Mouse (Mus musculus): ENCODE data around the gene Zmym2.

The Zmym2 gene

DNA sequence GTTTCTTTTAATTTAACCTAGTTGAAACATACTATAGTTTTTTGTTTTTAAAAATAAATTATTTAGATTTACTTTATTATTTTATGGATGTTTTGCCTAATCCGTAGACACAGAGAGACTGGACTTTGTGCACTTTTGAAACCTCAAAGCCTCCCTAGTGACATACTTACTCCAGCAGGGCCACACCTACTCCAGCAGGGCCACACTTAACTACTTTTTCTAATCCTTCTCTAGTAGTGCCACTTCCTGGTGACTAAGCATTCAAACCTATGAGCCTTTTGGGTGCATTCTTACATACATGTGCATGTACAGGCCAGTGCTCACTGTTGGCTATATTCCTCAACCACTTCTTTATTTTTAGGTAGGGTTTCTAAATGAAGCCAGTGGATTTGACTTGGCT lies 19.2 kb downstream of the Zmym2 start:
- no peak for DNase-seq (ENCODE audit: low read depth, low spot score)

DNA sequence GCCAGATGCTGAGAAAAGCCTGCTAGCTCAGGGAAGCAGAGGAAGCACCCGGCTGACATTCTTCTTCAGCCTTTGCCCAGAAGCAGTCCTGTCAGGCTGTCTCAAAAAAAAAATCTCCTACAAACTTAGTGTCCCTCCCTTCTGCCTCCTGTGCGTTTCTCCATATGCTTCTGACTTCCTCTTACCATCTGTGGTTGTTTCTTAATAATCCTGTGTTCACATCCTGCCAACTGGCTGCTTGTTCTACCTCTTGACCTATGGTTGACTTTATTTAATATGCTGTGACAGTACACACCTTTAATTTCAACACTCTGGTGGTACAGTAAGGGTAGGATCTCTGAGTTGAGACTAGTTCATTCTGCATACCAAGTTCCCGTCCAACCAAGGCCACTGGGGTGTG lies 32.1 kb downstream of the Zmym2 start:
- DNase-seq (ENCODE audit: low read depth, low spot score): no peak

DNA sequence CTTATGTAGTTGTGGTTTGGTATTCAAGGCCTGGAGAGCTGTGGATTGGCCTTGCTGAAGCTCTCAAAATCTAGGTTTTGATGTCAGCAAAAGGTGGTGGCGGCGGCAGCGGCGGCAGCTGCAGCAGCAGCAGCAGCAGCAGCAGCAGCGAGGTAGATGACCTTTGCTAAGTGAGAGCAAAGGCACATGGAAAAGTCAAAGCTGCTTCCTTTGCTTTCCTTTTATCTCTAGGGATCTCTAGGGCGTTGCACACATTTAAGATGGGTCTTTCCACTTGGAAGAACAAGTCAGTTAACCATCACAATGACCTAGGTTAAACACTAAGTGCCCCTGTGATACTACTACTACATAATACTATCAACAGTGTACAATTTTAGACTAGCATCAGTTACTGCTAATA lies 49.0 kb downstream of the Zmym2 start:
- peak; percentile 55 for DNase-seq (ENCODE audit: low read depth, low spot score)

DNA sequence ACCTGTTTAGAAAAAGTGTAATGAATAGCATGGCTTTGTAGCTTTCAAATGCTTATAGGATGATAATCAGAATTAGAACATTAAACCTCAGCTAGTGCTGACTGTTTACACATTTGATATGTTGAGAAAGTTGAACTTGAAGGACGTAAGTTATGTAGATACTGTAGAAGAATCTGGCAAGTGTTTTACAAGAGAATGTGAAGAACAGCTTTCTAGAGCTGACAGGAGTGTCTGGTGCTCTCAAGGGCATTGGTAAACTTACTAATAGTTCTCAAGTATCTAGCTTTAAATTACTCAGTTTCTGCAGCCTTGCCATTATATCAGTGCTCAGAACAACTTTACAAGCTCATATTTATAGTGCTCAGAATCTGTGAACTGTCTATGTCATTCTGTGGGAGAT lies 53.5 kb downstream of the Zmym2 start:
- DNase-seq (ENCODE audit: low read depth, low spot score): no peak

DNA sequence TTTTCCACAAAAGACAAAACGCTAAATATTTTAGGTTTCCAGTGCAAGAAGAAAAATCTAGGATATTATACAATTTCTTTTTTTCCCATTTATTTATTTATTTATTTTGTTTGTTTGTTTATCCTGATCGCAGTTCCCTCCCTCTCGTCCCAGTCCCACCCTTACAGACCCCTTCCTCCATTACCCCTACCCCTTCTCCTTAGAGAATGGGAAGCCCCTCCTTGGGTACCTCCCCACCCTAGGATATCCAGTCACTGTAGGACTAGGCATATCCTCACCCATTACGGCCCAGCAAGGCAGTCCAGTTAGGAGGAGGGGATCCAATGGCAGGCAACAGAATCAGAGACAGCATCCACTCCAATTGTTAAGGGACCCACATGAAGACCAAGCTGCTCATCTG lies 66.5 kb downstream of the Zmym2 start:
- no peak for DNase-seq (ENCODE audit: low read depth, low spot score)

DNA sequence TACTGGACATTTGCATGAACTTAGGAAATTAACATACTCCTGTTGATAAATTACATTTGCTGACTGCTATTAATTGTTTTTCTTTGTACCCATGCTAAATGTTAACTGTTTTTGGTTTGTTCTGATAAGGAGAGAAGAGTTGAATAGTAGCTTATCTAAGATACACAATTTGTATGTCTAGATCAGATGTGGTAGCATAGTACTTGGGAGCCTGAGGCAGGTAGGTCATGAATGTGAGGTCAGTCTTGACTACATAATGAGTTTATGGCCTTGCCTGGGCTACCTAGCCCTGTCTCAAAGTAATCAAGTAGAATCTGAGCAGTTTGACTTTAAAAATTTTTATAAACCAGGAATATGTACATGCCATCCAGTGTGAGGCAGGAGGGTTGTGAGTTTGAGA lies 67.9 kb downstream of the Zmym2 start:
- DNase-seq (ENCODE audit: low read depth, low spot score): no peak

DNA sequence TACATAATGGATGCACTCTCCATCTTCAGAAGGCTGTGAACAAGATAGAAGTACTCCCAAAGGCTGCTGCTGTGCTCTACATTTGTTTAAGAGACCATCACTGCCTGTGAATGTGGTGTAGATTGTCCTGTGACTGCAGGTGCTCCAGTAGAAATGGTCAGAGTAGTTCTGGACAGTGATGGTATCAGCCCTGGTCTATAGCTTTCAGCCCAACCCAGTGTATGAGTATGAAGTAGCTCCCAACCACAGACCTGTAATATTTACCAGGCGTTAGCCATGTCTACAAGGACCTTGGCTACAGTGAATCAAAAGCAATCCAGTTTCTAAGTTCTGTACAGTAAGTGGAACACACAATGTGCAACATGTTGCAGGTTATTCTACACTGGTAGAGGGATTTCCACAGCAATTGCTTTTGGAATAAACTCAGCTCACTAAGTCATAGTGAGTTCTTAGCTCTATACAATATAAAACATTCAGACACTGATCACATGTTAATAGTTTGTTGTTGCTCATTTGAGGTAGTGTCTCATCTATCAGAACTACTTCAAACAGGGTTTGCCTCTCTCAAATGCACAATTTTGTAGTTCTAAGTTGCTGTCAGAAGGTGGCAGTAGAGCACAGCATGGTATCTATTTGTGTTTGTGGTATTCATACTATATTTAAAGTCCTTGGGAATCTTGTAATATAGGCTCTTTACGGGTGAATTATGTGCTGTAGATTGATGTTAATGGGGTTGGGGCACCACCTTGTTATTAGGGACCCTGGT lies 77.7 kb downstream of the Zmym2 start:
- DNase-seq (ENCODE audit: low read depth, low spot score): peak; percentile 43

DNA sequence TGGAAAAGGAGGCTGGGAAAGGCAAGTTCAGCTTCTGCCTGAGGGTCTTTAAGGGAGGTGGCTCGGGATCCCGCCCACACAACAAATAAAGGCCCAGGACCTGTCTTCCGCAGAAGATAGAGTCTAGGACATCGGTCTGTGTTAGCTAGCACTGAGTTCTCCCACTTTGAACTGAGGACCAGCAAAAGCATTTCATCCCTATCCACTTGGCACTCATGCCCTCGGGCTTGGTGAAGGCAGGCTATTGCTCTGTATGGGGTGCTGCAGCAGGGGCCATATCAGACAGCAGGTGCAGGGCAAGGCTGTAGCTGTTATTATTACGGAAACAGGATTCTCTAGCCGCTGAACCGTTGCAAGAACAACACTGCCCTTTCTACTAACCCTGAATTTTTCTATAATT lies 83.2 kb downstream of the Zmym2 start:
- no peak for DNase-seq (ENCODE audit: low read depth, low spot score)

DNA sequence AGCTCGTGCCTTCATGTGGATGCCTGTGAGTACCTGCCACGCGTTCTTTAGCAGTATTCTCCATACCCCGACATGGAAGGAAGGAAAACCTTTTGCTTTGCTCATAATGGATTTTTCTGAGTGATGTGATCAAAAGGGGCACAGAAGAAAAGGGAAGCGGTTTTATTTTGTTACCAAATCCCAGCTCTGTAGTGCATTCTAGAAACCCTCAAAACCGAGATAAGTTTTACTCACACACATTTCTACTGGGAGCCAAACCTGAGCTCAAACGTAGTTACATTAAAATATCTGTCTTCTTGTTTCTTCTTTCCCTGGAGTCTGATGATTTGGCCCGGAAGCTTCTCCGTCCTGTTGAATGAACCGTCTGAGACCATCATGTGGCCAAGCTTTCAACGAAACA lies 83.7 kb downstream of the Zmym2 start:
- DNase-seq (ENCODE audit: low read depth, low spot score): no peak

DNA sequence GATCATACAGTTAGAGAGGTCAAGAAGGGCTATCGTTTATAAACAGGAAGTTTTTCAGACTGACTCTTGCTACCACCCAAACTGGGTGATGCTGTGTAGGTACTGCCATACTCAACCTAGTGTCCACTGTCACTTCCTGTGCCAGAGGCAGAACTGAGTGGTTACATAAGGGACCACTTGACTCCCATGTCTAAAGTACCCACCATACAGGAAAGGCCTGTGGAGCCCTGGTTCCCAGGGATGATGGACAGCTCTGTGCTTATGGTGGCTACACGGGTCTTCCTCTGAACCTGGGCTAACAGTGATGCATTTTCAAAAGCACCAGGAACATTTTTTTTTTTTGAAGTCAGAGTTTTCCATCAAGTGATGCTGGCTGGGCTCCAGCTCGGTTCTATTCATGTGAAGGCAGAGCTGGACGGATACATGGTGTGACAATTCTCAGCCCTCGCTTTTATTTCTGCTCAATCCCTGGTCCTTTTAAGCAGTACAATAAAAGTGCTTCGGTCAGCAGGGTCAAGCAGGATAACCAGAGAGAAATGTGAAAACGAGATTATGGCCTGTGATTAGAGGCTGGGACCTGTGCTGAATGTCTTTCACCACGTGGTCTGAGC lies 91.7 kb downstream of the Zmym2 start:
- no peak for DNase-seq (ENCODE audit: low read depth, low spot score)

DNA sequence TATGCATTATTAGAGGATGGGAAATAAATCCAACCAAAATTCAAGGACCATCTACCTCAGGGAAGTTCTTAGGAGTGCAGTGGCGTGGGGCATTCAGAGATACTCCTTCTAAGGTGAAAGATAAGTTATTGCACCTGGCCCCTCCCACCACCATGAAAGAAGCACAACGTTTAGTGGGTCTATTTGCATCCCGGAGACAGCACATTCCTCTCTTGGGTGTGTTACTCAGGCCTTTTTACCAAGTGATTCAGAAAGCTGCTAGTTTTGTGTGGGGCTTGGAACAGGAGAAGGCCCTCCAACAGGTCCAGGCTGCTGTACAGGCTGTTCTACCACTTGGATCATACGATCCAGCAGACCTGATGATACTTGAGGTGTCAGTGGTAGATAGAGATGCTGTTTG lies 102.2 kb downstream of the Zmym2 start:
- DNase-seq (ENCODE audit: low read depth, low spot score): peak; percentile 67
